Comparison of ENCODE assay signal across 27 mouse cellular contexts in the genomic region with DNA sequence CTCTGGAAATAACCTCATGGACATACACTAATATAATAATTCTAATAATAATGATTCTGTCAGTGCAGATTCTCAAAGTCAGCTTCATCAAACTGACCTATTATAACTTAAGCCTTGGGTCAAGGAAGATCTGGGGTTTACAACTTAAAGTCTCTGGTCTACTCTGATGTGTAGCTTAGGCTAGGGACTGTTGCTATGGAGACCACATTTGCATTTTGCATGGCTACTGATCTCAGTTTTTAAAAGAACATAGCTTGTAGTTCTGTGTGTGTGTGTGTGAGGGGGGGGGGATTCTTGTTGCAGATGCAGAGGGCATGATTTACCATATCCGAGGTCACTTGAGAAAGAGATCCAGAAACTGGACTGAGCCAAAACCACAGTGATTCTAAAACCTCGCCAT. TPM values are rescaled to one million over a fixed set of nuclear protein-coding genes. Genes with fewer than 3 reads are reported as not detected.
DNase-seq lines count a peak whose midpoint lies in the region; ATAC-seq and TF ChIP-seq lines count a peak whose summit lies in the region.
"Had no signal": no experiment of that assay in that cellular context is flagged by ENCODE, and none has a peak within 500 bp of the region (broad histone marks: within the 10 kb centered on the region; RNA-seq: fewer than 3 reads in every experiment).

No protein-coding gene starts in this region.

- H3K27me3 ChIP-seq in forebrain, postnatal 0 days (ENCODE audit: insufficient read depth, low read length) = no peaks in the 10 kb centered on the region
- no peaks in the 10 kb centered on the region for H3K27me3 ChIP-seq in forebrain, embryonic 13.5 days
- H3K27me3 ChIP-seq in midbrain, embryonic 14.5 days (ENCODE audit: control insufficient read depth, insufficient read depth, low read length) = no peaks in the 10 kb centered on the region
- no peaks in the 10 kb centered on the region for H3K27me3 ChIP-seq in midbrain, embryonic 15.5 days (replicated peaks)
- H3K27me3 ChIP-seq in splenic B cell, adult 2 months (ENCODE audit: control insufficient read depth, insufficient read depth, low read length, poor library complexity, severe bottlenecking) = no peaks in the 10 kb centered on the region
- H3K27me3 ChIP-seq: embryonic facial prominence, embryonic 13.5 days; forebrain, embryonic 12.5 days had no signal

- no peak for DNase-seq in forebrain, postnatal 0 days
- peak; percentile 68 for DNase-seq in midbrain, embryonic 14.5 days
- DNase-seq in A20 (ENCODE audit: low read depth, low spot score) = peak; percentile 48
- DNase-seq in splenic B cell, adult 2 months (ENCODE audit: low read depth, low spot score) = peak; percentile 73
- DNase-seq in layer of hippocampus, adult 18-20 months (ENCODE audit: low spot score in 2 of 2) = no peak
- DNase-seq: adrenal gland, adult 2 months; adrenal gland, postnatal 14 days; cerebellum, adult 11 months; cerebellum, adult 8-10 months; cerebellum, postnatal 10 days; cerebellum, postnatal 36 days; embryo, embryonic 11 days; gastrocnemius, adult 2 months; gastrocnemius, postnatal 14 days; heart, adult 11 months had no signal

- H3K4me2 ChIP-seq in forebrain, postnatal 0 days (ENCODE audit: low read depth) = no peak overlapping the region
- no peak overlapping the region for H3K4me2 ChIP-seq in forebrain, embryonic 13.5 days
- no peak overlapping the region for H3K4me2 ChIP-seq in midbrain, embryonic 14.5 days (ENCODE audit: low read length)
- H3K4me2 ChIP-seq in midbrain, embryonic 15.5 days = no peak overlapping the region
- H3K4me2 ChIP-seq: embryonic facial prominence, embryonic 13.5 days; forebrain, embryonic 12.5 days; heart, embryonic 11.5 days; hindbrain, embryonic 14.5 days had no signal

- WGBS in forebrain, postnatal 0 days = 80% methylated on average over 2 of the region's 2 CpGs
- WGBS in forebrain, embryonic 13.5 days = 72% methylated on average over 2 of the region's 2 CpGs
- 51% methylated on average over 2 of the region's 2 CpGs for WGBS in midbrain, embryonic 14.5 days
- 65% methylated on average over 2 of the region's 2 CpGs for WGBS in midbrain, embryonic 15.5 days

- H3K4me1 ChIP-seq in forebrain, postnatal 0 days (ENCODE audit: insufficient read depth) = no peaks in the 10 kb centered on the region
- H3K4me1 ChIP-seq in forebrain, embryonic 13.5 days = no peaks in the 10 kb centered on the region
- 0 out of 2 replicates have a peak, but pooled peaks cover 5% of the 10 kb centered on the region for H3K4me1 ChIP-seq in midbrain, embryonic 14.5 days (ENCODE audit: control insufficient read depth, insufficient read depth, low read length)
- H3K4me1 ChIP-seq in midbrain, embryonic 15.5 days = 0 out of 2 replicates have a peak, but pooled peaks cover 3% of the 10 kb centered on the region

- 0 out of 2 replicates have a peak, but pooled peaks have one; percentile 42 for ATAC-seq in forebrain, postnatal 0 days
- ATAC-seq in forebrain, embryonic 13.5 days = no peak
- no peak for ATAC-seq in midbrain, embryonic 14.5 days (ENCODE audit: low FRiP score, low TSS enrichment)
- ATAC-seq in midbrain, embryonic 15.5 days (replicated peaks) = no peak
- ATAC-seq: forebrain, embryonic 16.5 days had no signal

- no peak overlapping the region for H3K27ac ChIP-seq in forebrain, postnatal 0 days (ENCODE audit: low read depth, low read length)
- no peak overlapping the region for H3K27ac ChIP-seq in forebrain, embryonic 13.5 days
- no peak overlapping the region for H3K27ac ChIP-seq in midbrain, embryonic 14.5 days (replicated peaks; ENCODE audit: low read depth, low read length)
- H3K27ac ChIP-seq in midbrain, embryonic 15.5 days = no peak overlapping the region
- H3K27ac ChIP-seq: embryonic facial prominence, embryonic 10.5 days; embryonic facial prominence, embryonic 13.5 days; forebrain, embryonic 12.5 days; gastrocnemius, adult 2 months; hindbrain, embryonic 14.5 days had no signal

- H3K36me3 ChIP-seq in forebrain, postnatal 0 days (ENCODE audit: insufficient read depth) = no peaks in the 10 kb centered on the region
- H3K36me3 ChIP-seq in forebrain, embryonic 13.5 days (ENCODE audit: poor library complexity, severe bottlenecking) = no peaks in the 10 kb centered on the region
- no peaks in the 10 kb centered on the region for H3K36me3 ChIP-seq in midbrain, embryonic 14.5 days (ENCODE audit: control insufficient read depth, insufficient read depth, low read length)
- no peaks in the 10 kb centered on the region for H3K36me3 ChIP-seq in midbrain, embryonic 15.5 days (replicated peaks)
- no peaks in the 10 kb centered on the region for H3K36me3 ChIP-seq in splenic B cell, adult 2 months (ENCODE audit: control insufficient read depth, insufficient read depth, low read length, poor library complexity, severe bottlenecking)
- H3K36me3 ChIP-seq: embryonic facial prominence, embryonic 10.5 days; embryonic facial prominence, embryonic 13.5 days; forebrain, embryonic 12.5 days had no signal

- no peaks in the 10 kb centered on the region; the same call in 1 of the 2 replicates for H3K9me3 ChIP-seq in forebrain, postnatal 0 days (ENCODE audit: low read length)
- H3K9me3 ChIP-seq in forebrain, embryonic 13.5 days (replicated peaks) = 0 out of 2 replicates have a peak, but pooled peaks cover 4% of the 10 kb centered on the region
- H3K9me3 ChIP-seq in midbrain, embryonic 14.5 days (ENCODE audit: control insufficient read depth, low read length) = no peaks in the 10 kb centered on the region
- 0 out of 2 replicates have a peak, but pooled peaks cover 3% of the 10 kb centered on the region for H3K9me3 ChIP-seq in midbrain, embryonic 15.5 days
- H3K9me3 ChIP-seq: forebrain, embryonic 12.5 days had no signal

- no peak for TF ChIP-seq CTCF in forebrain, postnatal 0 days (IDR thresholded peaks at IDR 0.05; ENCODE audit: low read depth)

- H3K4me3 ChIP-seq in forebrain, postnatal 0 days (ENCODE audit: low read depth, low read length) = no peak overlapping the region
- no peak overlapping the region for H3K4me3 ChIP-seq in forebrain, embryonic 13.5 days
- no peak overlapping the region for H3K4me3 ChIP-seq in midbrain, embryonic 14.5 days (replicated peaks; ENCODE audit: low read depth, low read length)
- no peak overlapping the region for H3K4me3 ChIP-seq in midbrain, embryonic 15.5 days
- H3K4me3 ChIP-seq: embryonic facial prominence, embryonic 10.5 days; embryonic facial prominence, embryonic 13.5 days; erythroblast, embryonic 14.5 days; forebrain, embryonic 12.5 days; gastrocnemius, adult 2 months had no signal

- H3K9ac ChIP-seq in forebrain, postnatal 0 days = no peak overlapping the region
- no peak overlapping the region for H3K9ac ChIP-seq in forebrain, embryonic 13.5 days
- no peak overlapping the region for H3K9ac ChIP-seq in midbrain, embryonic 14.5 days (replicated peaks; ENCODE audit: low read length)
- no peak overlapping the region for H3K9ac ChIP-seq in midbrain, embryonic 15.5 days
- H3K9ac ChIP-seq: embryonic facial prominence, embryonic 13.5 days; forebrain, embryonic 12.5 days; hindbrain, embryonic 14.5 days had no signal

RNA-seq across cellular contexts. Expression of a gene that starts 16.6 kb away (rescaled TPM):
- total RNA-seq in forebrain, postnatal 0 days (2014; rRNA removed) = 45.0 and 47.9 TPM in 2 replicates
- polyA plus RNA-seq in forebrain, postnatal 0 days (2015; fragmentation: Nextera tagmentation; extraction: Ambion mirVana) = 18.0 and 24.0 TPM in 2 replicates
- 31.6 and 38.5 TPM in 2 replicates for polyA plus RNA-seq in forebrain, embryonic 13.5 days (2015; fragmentation: Nextera tagmentation; extraction: Ambion mirVana)
- 30.9 and 42.8 TPM in 2 replicates for polyA plus RNA-seq in midbrain, embryonic 14.5 days (2014; fragmentation: Nextera tagmentation; extraction: Ambion mirVana)
- polyA plus RNA-seq in midbrain, embryonic 15.5 days (2015; fragmentation: Nextera tagmentation; extraction: Ambion mirVana) = 33.4 and 42.7 TPM in 2 replicates
- 10 to 100 TPM; 62.6 to 65.4 TPM for total RNA-seq in layer of hippocampus, adult 18-20 months (2021)

RNA-seq across cellular contexts. Expression of a gene that starts 49.2 kb away (rescaled TPM):
- not detected in 2 replicates for total RNA-seq in forebrain, postnatal 0 days (2014; rRNA removed)
- polyA plus RNA-seq in forebrain, postnatal 0 days (2015; fragmentation: Nextera tagmentation; extraction: Ambion mirVana) = 2.0 and 5.7 TPM in 2 replicates
- polyA plus RNA-seq in forebrain, embryonic 13.5 days (2015; fragmentation: Nextera tagmentation; extraction: Ambion mirVana) = 3.5 and 10.1 TPM in 2 replicates
- polyA plus RNA-seq in midbrain, embryonic 14.5 days (2014; fragmentation: Nextera tagmentation; extraction: Ambion mirVana) = not detected in 2 replicates
- polyA plus RNA-seq in midbrain, embryonic 15.5 days (2015; fragmentation: Nextera tagmentation; extraction: Ambion mirVana) = 6.5 and 8.6 TPM in 2 replicates
- 10 to 100 TPM; 32.0 to 32.9 TPM for total RNA-seq in layer of hippocampus, adult 18-20 months (2021)
- polyA plus RNA-seq: adrenal gland, adult 2 months; cortical plate, adult 2 months; frontal cortex, adult 2 months; heart, embryonic 11.5 days; heart, embryonic 14.5 days had no signal

Comparison
In these comparisons a context has a peak if more than half of its experiments do, and no peak if none do; other contexts are left out.
1. DNase-seq: peak in midbrain, embryonic 14.5 days (single experiment), A20 (single experiment) and splenic B cell, adult 2 months (single experiment); none in forebrain, postnatal 0 days (single experiment) and layer of hippocampus, adult 18-20 months (0 of 2).